Mouse (Mus musculus) testis, adult 2 months (tissue): ENCODE results near the gene Foxe3.

ENCODE experiments used
- CTCF ChIP-seq: fragments of 200-500 bp; IDR thresholded peaks from 2 replicates; pipeline ENCODE4 v1.5.1; 2012; ENCODE audit warnings: low read depth, mild to moderate bottlenecking, inconsistent platforms, low read length, moderate library complexity; ENCODE audit not compliant: control insufficient read depth, insufficient read depth, insufficient replicate concordance
- POLR2A ChIP-seq: fragments of 200-500 bp; IDR thresholded peaks from 2 replicates; pipeline ENCODE4 v1.6.1; 2012; ENCODE audit warnings: low read depth, mild to moderate bottlenecking, inconsistent platforms, low read length, moderate library complexity; ENCODE audit not compliant: control insufficient read depth

DNA sequence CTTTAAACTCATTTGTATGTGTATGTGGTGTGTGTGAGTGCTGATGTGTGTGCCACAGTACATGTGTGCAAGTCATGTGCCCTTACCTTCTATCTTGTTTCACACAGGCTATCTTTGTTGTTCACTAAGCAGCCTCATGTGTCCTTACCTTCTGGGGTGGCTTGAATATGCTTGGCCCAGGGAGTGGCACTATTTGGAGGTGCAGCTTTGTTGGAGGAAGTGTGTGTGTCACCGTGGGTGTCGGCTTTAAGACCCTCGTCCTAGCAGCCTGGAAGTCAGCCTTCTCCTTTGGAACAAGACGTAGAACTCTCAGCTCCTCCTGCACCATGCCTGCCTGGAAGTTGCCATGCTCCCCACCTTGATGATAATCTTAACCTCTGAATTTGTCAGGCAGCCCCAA lies 20.6 kb upstream of the Foxe3 start:
- TF ChIP-seq POLR2A (no peak), CTCF (no peak)
